Mouse (Mus musculus) forebrain, embryonic 11.5 days (tissue): Measurements from ENCODE around the gene Mettl7a3. TPM values are rescaled to one million over a fixed set of nuclear protein-coding genes. Genes with fewer than 3 reads are reported as not detected.

Experiments
- ATAC-seq: fragments of 200-750 bp; cut with Nextera tagmentation; replicated peaks from 2 replicates; pipeline ENCODE4 v1.8.0; 2017; ENCODE audit warnings: moderate TSS enrichment; ENCODE audit not compliant: low FRiP score
- DNase-seq: peaks from one replicate; pipeline ENCODE4 v3.0.0-alpha.2; 2017; ENCODE audit warnings: low spot score
- H3K27ac ChIP-seq: fragments of 300-500 bp; sonication (generic); 2 replicates; pipeline ENCODE4 v1.5.1; 2014; ENCODE audit warnings: low read depth, low read length
- H3K27me3 ChIP-seq: fragments of 300-500 bp; sonication (generic); 2 replicates; pipeline ENCODE4 v1.6.1; 2014; ENCODE audit warnings: mild to moderate bottlenecking, low read length, mixed read lengths; ENCODE audit not compliant: control insufficient read depth, insufficient read depth
- H3K36me3 ChIP-seq: fragments of 300-500 bp; sonication (generic); 2 replicates; pipeline ENCODE4 v1.6.1; 2014; ENCODE audit warnings: mild to moderate bottlenecking, low read length, moderate library complexity, mixed read lengths; ENCODE audit not compliant: control insufficient read depth, insufficient read depth
- H3K4me1 ChIP-seq: fragments of 300-500 bp; sonication (generic); replicated peaks from 2 replicates; pipeline ENCODE4 v1.6.1; 2014; ENCODE audit warnings: low read length, mixed read lengths; ENCODE audit not compliant: control insufficient read depth, insufficient read depth
- H3K4me2 ChIP-seq: fragments of 300-500 bp; sonication (generic); 2 replicates; pipeline ENCODE4 v1.6.1; 2014; ENCODE audit warnings: low read depth, mild to moderate bottlenecking, low read length, moderate library complexity, mixed read lengths; ENCODE audit not compliant: severe bottlenecking
- H3K4me3 ChIP-seq: fragments of 300-500 bp; sonication (generic); 2 replicates; pipeline ENCODE4 v1.5.1; 2014; ENCODE audit warnings: low read depth, low read length
- H3K9ac ChIP-seq: fragments of 300-500 bp; sonication (generic); 2 replicates; pipeline ENCODE4 v1.6.1; 2014; ENCODE audit warnings: low read length
- H3K9me3 ChIP-seq: fragments of 300-500 bp; sonication (generic); 2 replicates; pipeline ENCODE4 v1.6.1; 2016; ENCODE audit warnings: low read length, mixed read lengths; ENCODE audit not compliant: control insufficient read depth
- WGBS: fragments of 180-500 bp; shearing (Covaris S2); extraction: QIAGEN DNeasy Blood & Tissue Kit; methylation state at CpG from one replicate; pipeline ENCODE4 v1.1.7; 2014; 5-methylcytosine and 5-hydroxymethylcytosine counted together
- polyA plus RNA-seq: library from polyadenylated mRNA; unstranded; fragments of >200 nt; fragmentation: Nextera tagmentation; extraction: Ambion mirVana; gene quantifications from 2 replicates; pipeline ENCODE4 v1.2.1, GENCODE M21; 2014

The Mettl7a3 gene
- polyA plus RNA-seq, 1 experiment from 2014 or later, result not detected

DNA sequence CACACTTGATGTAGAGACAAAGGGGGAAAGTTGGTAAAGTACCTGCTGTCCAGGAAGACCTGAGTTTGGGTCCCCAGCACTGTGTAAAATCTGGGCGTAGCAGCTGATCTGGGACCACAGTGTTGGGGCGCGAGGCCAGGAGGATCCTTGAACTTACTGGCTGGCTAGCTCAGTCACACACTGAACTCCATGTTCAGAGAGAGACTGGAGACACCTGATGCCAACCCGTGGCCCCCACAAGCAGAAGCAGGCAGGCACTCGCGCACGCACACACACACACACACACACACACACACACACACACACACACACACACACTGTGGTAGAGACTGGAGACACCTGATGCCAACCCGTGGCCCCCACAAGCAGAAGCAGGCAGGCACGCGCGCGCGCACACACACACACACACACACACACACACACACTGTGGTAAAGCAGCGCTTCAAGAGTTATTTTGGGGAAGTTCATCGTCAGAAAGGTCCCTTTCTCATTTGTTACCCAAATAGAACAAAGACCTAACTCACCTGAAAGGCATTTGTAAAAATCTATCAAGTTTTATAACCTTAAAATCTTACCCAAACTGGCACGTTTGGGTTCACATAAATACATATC, 53.6 kb downstream of the Mettl7a3 start:
- ATAC-seq (no peak), DNase-seq (no peak)
- H3K36me3 ChIP-seq, result no peaks in the 10 kb centered on the region
- no peaks in the 10 kb centered on the region for H3K27me3 ChIP-seq
- no peak overlapping the region for H3K9ac ChIP-seq
- H3K4me2 ChIP-seq, result no peak overlapping the region
- no peak overlapping the region for H3K4me3 ChIP-seq
- 89% methylated on average over 16 of the region's 16 CpGs for WGBS
- no peaks in the 10 kb centered on the region for H3K9me3 ChIP-seq
- no peak overlapping the region for H3K27ac ChIP-seq
- no peaks in the 10 kb centered on the region for H3K4me1 ChIP-seq

DNA sequence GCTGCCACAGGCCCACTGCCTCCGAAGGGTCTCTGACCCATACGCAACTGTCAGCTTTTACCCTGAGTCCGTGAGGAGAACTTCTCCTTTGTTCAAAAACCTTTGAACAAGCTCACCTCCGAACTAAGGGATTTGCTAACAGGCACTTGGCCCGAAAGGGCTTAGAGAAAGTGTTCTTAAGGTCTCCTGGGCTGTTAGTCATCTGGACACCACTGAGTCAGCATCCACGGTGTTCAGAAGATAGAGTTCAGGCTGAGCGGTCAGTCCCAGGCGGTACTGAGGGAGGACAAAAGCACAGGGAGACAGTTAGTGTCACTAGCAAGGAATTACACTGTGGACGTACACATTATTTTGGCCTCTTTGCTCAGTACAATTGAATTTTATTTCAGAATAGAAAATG, 54.2 kb downstream of the Mettl7a3 start:
- Histone ChIP-seq H3K4me3 (no peak overlapping the region), H3K27me3 (no peaks in the 10 kb centered on the region), H3K4me1 (no peaks in the 10 kb centered on the region), H3K9ac (no peak overlapping the region), H3K27ac (no peak overlapping the region), H3K36me3 (no peaks in the 10 kb centered on the region), H3K4me2 (no peak overlapping the region), H3K9me3 (no peaks in the 10 kb centered on the region)
- WGBS, result 60% methylated on average over 9 of the region's 9 CpGs
- DNase-seq, result no peak
- ATAC-seq, result no peak

Other genes starting within 250 kb of the Mettl7a3 start
- 43.3 and 45.5 TPM in 2 replicates for gene Atf1, start 107.1 kb upstream of the Mettl7a3 start, polyA plus RNA-seq
- gene Tmprss12, start 54.1 kb upstream of the Mettl7a3 start, polyA plus RNA-seq, result not detected in 2 replicates
- 3.2 and 3.9 TPM in 2 replicates for gene Mettl7a1, start 30.8 kb upstream of the Mettl7a3 start, polyA plus RNA-seq
- not detected in 2 replicates for gene Methig1, start 18.2 kb downstream of the Mettl7a3 start, polyA plus RNA-seq
- not detected in 2 replicates for gene Mettl7a2, start 18.3 kb downstream of the Mettl7a3 start, polyA plus RNA-seq
- not detected in 2 replicates for gene Higd1c, start 29.6 kb downstream of the Mettl7a3 start, polyA plus RNA-seq
- gene Gm5475, start 87.2 kb downstream of the Mettl7a3 start, polyA plus RNA-seq, result not detected in 2 replicates
- 18.0 and 23.2 TPM in 2 replicates for gene Slc11a2, start 90.1 kb downstream of the Mettl7a3 start, polyA plus RNA-seq
- gene Letmd1, start 134.1 kb downstream of the Mettl7a3 start, polyA plus RNA-seq, result 41.3 and 46.6 TPM in 2 replicates
- 26.3 and 26.4 TPM in 2 replicates for gene Csrnp2, start 160.6 kb downstream of the Mettl7a3 start, polyA plus RNA-seq
- 31.7 and 32.9 TPM in 2 replicates for gene Tfcp2, start 217.1 kb downstream of the Mettl7a3 start, polyA plus RNA-seq